Mouse (Mus musculus) MEL (cell line): ENCODE measurements around the gene Pacsin1.

ENCODE experiments used
- BHLHE40 ChIP-seq: IDR thresholded peaks from 2 replicates; pipeline ENCODE4 v1.6.1; 2012; ENCODE audit warnings: low read depth, mild to moderate bottlenecking, inconsistent platforms, low read length, improper control_type of control experiment, borderline replicate concordance
- CHD2 ChIP-seq: IDR thresholded peaks from 2 replicates; pipeline ENCODE4 v1.6.1; 2011; ENCODE audit warnings: low read length, improper control_type of control experiment
- CTCF ChIP-seq, 3 experiments: IDR thresholded peaks in 2 of 3; conservative IDR thresholded peaks in 1 of 3; 2 replicates each; pipeline ENCODE4 v1.5.1; 2011 to 2012; ENCODE audit warnings: low read length in 3 of 3, low read depth in 2 of 3, mild to moderate bottlenecking in 2 of 3, improper control_type of control experiment in 1 of 3, inconsistent platforms in 1 of 3, mixed read lengths in 1 of 3, moderate library complexity in 1 of 3; ENCODE audit not compliant: control insufficient read depth in 1 of 3, insufficient read depth in 1 of 3, poor library complexity in 1 of 3, severe bottlenecking in 1 of 3
- EP300 ChIP-seq, 2 experiments: IDR thresholded peaks; 2 replicates each; pipeline ENCODE4 v1.6.1; 2011; ENCODE audit warnings: improper control_type of control experiment in 2 of 2, low read length in 2 of 2, low read depth in 1 of 2, mild to moderate bottlenecking in 1 of 2
- GABPA ChIP-seq: IDR thresholded peaks from 2 replicates; pipeline ENCODE4 v1.6.1; 2012; ENCODE audit warnings: low read depth, mild to moderate bottlenecking, inconsistent platforms, low read length, improper control_type of control experiment, moderate library complexity
- JUND ChIP-seq: IDR thresholded peaks from 2 replicates; pipeline ENCODE4 v1.6.1; 2011; ENCODE audit warnings: low read depth, mild to moderate bottlenecking, improper control_type of control experiment, low read length
- KAT2A ChIP-seq: conservative IDR thresholded peaks from 2 replicates; pipeline ENCODE4 v1.6.1; 2012; ENCODE audit warnings: low read depth, low read length, improper control_type of control experiment, inconsistent platforms
- MAZ ChIP-seq: IDR thresholded peaks from 2 replicates; pipeline ENCODE4 v1.6.1; 2012; ENCODE audit warnings: low read depth, mild to moderate bottlenecking, inconsistent platforms, low read length, improper control_type of control experiment
- POLR2A ChIP-seq, 2 experiments: IDR thresholded peaks; 2 replicates each; pipeline ENCODE4 v1.6.1; 2011 to 2012; ENCODE audit warnings: low read length in 2 of 2, mild to moderate bottlenecking in 2 of 2, control low read depth in 1 of 2, improper control_type of control experiment in 1 of 2, low read depth in 1 of 2, moderate library complexity in 1 of 2; ENCODE audit not compliant: control insufficient read depth in 1 of 2, insufficient read depth in 1 of 2, poor library complexity in 1 of 2
- POLR2AphosphoS2 ChIP-seq: IDR thresholded peaks from 2 replicates; pipeline ENCODE4 v1.6.1; 2011; ENCODE audit warnings: low read length, improper control_type of control experiment
- RCOR1 ChIP-seq: IDR thresholded peaks from 2 replicates; pipeline ENCODE4 v1.6.1; 2012; ENCODE audit warnings: low read depth, mild to moderate bottlenecking, inconsistent platforms, low read length, improper control_type of control experiment
- SMC3 ChIP-seq: IDR thresholded peaks from 2 replicates; pipeline ENCODE4 v1.6.1; 2011; ENCODE audit warnings: low read depth, low read length, improper control_type of control experiment
- TCF12 ChIP-seq: IDR thresholded peaks from 2 replicates; pipeline ENCODE4 v1.6.1; 2014; ENCODE audit warnings: low read depth, mild to moderate bottlenecking, inconsistent platforms, low read length, improper control_type of control experiment, moderate library complexity
- ZNF384 ChIP-seq: IDR thresholded peaks from 2 replicates; pipeline ENCODE4 v1.6.1; 2012; ENCODE audit warnings: low read depth, mild to moderate bottlenecking, inconsistent platforms, low read length, improper control_type of control experiment

GRCm38 (mm10) chr17:27615388-27615787, 39.9 kb upstream of the Pacsin1 start:
- TF ChIP-seq MAZ (no peak), POLR2A (IDR thresholded peaks at IDR 0.05; ENCODE audit: control insufficient read depth in 1 of 2, insufficient read depth in 1 of 2, low read depth in 1 of 2, low read length in 2 of 2, poor library complexity in 1 of 2) (no peak), CTCF (IDR thresholded peaks at IDR 0.05 in 2 of 3, conservative IDR thresholded peaks at IDR 0.05 in 1 of 3; ENCODE audit: control insufficient read depth in 1 of 3, insufficient read depth in 1 of 3, low read depth in 2 of 3, low read length in 3 of 3, poor library complexity in 1 of 3, severe bottlenecking in 1 of 3) (no peak), ZNF384 (no peak), JUND (no peak), SMC3 (no peak), EP300 (IDR thresholded peaks at IDR 0.05; ENCODE audit: low read depth in 1 of 2, low read length in 2 of 2) (no peak), TCF12 (no peak), RCOR1 (no peak), KAT2A (no peak), GABPA (no peak), CHD2 (no peak), BHLHE40 (no peak), POLR2AphosphoS2 (no peak)
